Mouse (Mus musculus): ENCODE measurements around the gene Slc12a1.

DNA sequence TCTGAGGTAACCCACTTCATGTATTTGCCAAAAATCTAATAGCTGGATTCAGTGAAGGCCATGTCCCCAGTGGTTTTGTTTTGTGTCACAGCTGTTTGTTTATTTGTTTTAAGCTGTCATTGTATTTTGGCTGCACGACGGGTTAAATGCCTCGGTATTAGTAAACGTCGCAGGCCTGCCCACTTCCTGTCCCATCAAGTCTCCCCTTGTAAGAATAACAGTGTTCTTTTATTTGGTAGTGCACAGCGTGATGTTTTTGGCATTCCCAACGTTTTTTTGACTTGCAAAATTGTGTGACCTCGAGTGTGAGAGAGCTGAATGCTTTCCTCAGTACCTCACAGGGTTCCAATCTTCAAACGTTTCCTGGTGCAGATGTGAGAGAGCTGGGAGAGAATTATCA lies 111.4 kb downstream of the Slc12a1 start:
- TF ChIP-seq EP300 (optimal IDR thresholded peaks at IDR 0.05) (no peak), CTCF (IDR thresholded peaks at IDR 0.05; ENCODE audit: low read depth) (no peak)
